Mouse (Mus musculus) monocyte, adult 2 months (primary cell): ENCODE measurements at regions not wholly inside any gene's neighbourhood (a gene's known extent, or its start where the extent isn't known, plus 50 kb on each side); places are given as distances from the start of the nearest gene placed in this dataset.

Experiments
- DNase-seq, 2 experiments: peaks; one replicate each; pipeline ENCODE4 v3.0.0; 2022; ENCODE audit warnings: low spot score in 2 of 2, low read depth in 1 of 2

- no peak for DNase-seq
Observed at GRCm38 (mm10) chr11:25538641-25539258, 671.8 kb downstream of the 5730522E02Rik start.

- no peak for DNase-seq
Observed at GRCm38 (mm10) chr11:25536069-25536468, 674.5 kb downstream of the 5730522E02Rik start.

GRCm38 (mm10) chr11:25533081-25533480 is 677.5 kb downstream of the 5730522E02Rik start:
- no peak for DNase-seq

DNA sequence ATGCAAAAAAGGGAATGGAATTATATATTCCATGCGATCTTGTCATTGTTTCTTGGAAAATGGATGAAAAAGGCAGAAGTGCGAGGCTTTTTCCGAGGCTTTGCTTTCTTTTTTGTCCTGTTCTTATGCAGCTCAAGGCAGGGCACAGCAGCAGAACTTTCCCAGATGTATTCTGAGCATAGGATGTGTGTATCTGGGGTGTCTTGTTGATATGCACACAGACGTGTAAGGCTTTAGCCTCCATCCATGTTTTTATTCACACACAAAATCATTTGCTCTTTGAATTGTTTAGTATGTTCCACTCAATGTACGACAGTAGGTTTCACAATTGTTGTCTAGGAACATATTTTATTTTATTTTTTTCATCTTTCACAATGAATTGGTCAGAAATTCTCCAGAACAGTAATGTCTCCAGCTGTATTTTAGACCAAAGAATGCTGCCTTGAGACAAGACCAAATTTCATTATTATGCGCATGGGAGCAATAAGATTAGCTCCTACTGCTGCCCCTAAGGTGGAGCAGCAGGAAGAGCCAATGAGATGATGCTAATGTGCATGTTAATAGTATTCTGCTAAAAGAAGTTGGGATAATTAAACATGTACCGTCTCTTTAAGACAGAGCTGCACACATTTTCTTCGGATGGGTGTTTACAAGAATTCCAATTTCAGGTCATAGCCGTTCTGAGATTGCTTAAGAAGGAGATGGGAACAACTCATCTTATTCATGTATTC is 678.7 kb downstream of the 5730522E02Rik start:
- DNase-seq = no peak

- no peak for DNase-seq
Observed at GRCm38 (mm10) chr11:25528056-25528455, 682.5 kb downstream of the 5730522E02Rik start.

- no peak for DNase-seq
Observed at GRCm38 (mm10) chr11:25518903-25519302, 691.7 kb downstream of the 5730522E02Rik start.

GRCm38 (mm10) chr11:25518131-25518530 is 692.4 kb downstream of the 5730522E02Rik start:
- no peak for DNase-seq

GRCm38 (mm10) chr11:25505500-25505899 is 705.1 kb downstream of the 5730522E02Rik start:
- DNase-seq = no peak

GRCm38 (mm10) chr11:25473682-25474365 is 736.7 kb downstream of the 5730522E02Rik start:
- DNase-seq = no peak

- DNase-seq = no peak
Observed at GRCm38 (mm10) chr11:25469819-25470218, 740.7 kb downstream of the 5730522E02Rik start.

- no peak for DNase-seq
Observed at GRCm38 (mm10) chr11:25437206-25437605, 773.4 kb downstream of the 5730522E02Rik start.

GRCm38 (mm10) chr11:25435645-25436044 is 774.9 kb downstream of the 5730522E02Rik start:
- no peak for DNase-seq

DNA sequence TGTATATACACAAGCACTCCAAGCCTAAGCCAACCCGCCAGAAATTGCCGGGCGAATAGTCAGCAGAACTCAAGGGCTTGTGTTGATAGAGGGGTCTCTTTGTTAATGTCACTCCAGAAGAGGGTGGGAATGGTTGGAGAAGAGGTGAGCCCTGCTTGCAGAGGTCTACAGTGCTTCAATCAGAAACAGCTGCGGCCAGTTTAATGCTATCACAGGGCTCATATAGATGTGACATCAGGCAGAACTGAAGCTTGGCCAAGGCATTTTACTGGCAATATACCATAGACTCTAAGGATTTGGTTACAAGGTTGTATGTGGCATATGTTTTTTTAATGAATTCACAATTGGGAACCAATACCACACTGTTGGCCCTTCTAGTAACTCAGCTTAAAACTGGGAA is 787.4 kb downstream of the 5730522E02Rik start:
- DNase-seq = no peak

- DNase-seq = no peak
Observed at GRCm38 (mm10) chr11:25421486-25421885, 789.1 kb downstream of the 5730522E02Rik start.

DNA sequence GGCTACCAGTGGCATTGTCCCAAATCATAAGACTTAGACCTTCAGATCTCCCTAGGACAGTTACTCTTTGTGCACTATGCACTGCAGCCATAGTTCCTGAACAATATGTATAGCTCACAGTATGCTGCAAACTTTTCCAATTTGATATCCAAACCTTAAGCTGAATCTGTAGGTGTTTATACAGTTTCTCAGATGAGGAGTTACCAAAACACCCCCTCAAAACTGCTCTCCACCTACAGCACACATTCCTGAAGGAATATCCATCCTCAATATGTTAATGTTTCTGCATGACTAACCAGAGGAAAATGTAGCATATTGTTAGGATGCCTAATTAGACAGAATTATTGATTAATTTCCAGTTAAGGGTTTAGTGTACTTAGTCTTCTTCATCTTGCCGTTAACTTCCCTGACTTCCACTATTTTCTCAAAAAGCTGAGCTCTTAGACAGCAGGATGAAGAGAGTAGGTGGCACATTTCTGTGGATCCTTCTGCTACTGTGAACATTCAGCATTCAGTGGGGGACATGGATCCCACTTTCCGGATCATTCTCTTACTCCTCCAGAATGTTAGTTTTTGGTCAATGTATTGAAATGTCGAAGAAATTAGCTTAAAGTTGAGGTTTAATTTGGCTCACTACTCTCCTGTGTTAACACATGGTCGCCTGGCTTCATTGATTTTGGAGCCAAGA is 800.0 kb downstream of the 5730522E02Rik start:
- no peak for DNase-seq

DNA sequence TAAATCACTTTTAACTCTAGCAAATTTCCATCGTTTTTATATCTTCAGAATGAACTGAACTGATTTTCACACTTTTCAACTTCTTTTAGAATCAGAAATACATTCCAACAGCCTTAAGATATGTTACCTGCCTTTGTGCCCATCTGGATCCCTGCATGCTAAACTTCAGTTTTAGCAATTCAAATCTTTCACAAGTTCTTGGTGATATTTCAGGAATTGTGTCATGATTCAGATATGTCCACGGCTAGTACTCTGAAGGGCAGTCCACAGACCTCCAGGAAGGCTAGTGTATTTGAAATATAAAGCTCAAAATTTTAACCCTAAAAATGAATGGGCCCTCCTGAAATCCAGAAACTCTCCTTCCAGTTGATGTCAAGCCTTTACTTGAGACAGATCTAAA is 818.9 kb downstream of the 5730522E02Rik start:
- DNase-seq = no peak

DNA sequence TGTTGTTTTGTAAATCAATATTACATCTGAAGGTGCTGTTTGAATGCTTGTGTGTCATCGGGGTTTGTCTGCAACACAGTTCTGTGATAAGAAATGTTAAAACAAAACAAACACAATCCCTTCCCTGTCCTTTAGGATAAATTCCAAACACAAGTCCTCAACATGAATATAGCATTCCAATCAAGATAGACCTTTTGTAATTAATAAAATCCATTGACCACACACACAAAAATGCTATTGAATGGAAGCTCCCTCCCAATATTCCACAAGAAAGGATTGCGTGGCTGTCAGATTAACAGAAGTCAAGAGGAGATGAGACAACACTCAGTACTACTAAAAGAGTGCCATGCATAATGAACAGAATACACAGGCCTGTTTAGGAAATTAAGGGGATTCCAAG is 843.5 kb downstream of the 5730522E02Rik start:
- no peak for DNase-seq

GRCm38 (mm10) chr11:25365433-25365832 is 845.1 kb downstream of the 5730522E02Rik start:
- no peak for DNase-seq

DNA sequence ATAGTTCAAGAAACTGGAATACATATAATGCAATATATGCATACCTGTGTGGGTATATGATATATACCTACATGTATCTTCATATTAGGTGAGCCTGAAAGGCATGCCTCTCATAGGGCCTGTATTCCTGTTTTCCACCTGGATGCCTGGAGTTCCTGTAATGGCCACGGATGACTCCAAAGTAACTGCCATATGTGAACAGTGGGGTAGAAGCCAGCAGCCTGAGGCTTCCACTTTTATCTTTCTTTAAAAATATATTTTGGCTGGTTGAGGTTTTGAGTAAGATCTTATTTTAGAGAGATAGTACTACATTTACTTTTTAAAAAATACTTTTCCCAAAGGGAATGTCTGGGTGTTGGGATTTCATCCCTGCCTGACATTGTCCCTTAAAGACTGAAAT is 850.8 kb downstream of the 5730522E02Rik start:
- DNase-seq = no peak

- no peak for DNase-seq
Observed at GRCm38 (mm10) chr11:25357717-25358411, 852.7 kb downstream of the 5730522E02Rik start.
